Mouse (Mus musculus) ES-Bruce4 (cell line): ENCODE measurements around the gene Ntn3.

Experiments used
- CTCF ChIP-seq: IDR thresholded peaks from one replicate; pipeline ENCODE4 v1.8.1; 2011; ENCODE audit warnings: low read depth, low read length
- EP300 ChIP-seq: IDR thresholded peaks from 2 replicates; pipeline ENCODE4 v1.6.1; 2011; ENCODE audit warnings: low read depth, low read length; ENCODE audit not compliant: insufficient read depth
- POLR2A ChIP-seq: IDR thresholded peaks from one replicate; pipeline ENCODE4 v1.8.1; 2011; ENCODE audit warnings: low read length; ENCODE audit not compliant: insufficient read depth

- TF ChIP-seq CTCF (no peak), POLR2A (no peak), EP300 (no peak)
These were observed 689 bp downstream of the Ntn3 start for GRCm38 (mm10) chr17:24208641-24209042.
